Mouse (Mus musculus) layer of hippocampus, postnatal 25 days (tissue): Measurements from ENCODE around the gene Leap2. TPM values are rescaled to one million over a fixed set of nuclear protein-coding genes. Genes with fewer than 3 reads are reported as not detected.

Experiments
- DNase-seq, 2 experiments: peaks; one replicate each; pipeline ENCODE4 v3.0.0; 2022; ENCODE audit warnings: mixed read lengths in 2 of 2, low spot score in 1 of 2; ENCODE audit errors: extremely low spot score in 1 of 2
- microRNA-seq, 2 experiments: library from miRNA; unstranded; fragments of <30 nt; microRNA quantifications; one replicate each; pipeline ENCODE4 v1.2.0; 2021
- total RNA-seq, 2 experiments: library from RNA; stranded (reverse); gene quantifications; 2 replicates each; pipeline ENCODE4 v1.2.3; 2021

The Leap2 gene
- total RNA-seq, 2 experiments from 2014 or later, result not detected

- DNase-seq, result no peak
Measured at GRCm38 (mm10) chr11:53383758-53384428, 39.1 kb downstream of the Leap2 start.

DNA sequence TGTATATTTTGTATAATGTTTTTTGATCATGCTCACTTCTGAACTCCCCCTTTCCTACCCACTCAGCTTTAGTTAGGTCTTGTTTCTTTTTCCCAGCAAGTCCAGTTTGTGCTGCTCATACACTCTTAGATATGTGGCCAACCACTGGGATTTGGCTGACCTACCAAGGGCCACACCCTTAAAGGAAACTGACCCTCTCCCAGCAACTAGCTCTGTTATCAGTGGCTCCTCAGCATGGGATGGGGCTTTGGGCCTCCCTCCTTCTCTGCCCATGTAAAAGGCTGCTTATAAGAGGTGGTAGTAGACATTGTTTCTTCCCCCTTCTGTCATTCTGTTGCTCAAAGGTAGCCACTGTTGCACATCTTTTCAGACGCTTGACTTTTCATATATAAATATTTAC is 44.1 kb downstream of the Leap2 start:
- no peak for DNase-seq

Small RNA genes within 50 kb of the gene (microRNA-seq; reads per million reads assigned to microRNA genes)
- gene Mir6920, result 0 to 0.18 reads per million in 2 experiments

Other genes with a start within 250 kb of the Leap2 start
- gene Hspa4, start 122.7 kb downstream of the Leap2 start, total RNA-seq, result 100 to 1,000 TPM; 173 to 178 TPM
- gene Zcchc10, start 98.5 kb downstream of the Leap2 start, total RNA-seq, result 10 to 100 TPM in 1 of 2 experiments, 1 to 10 TPM in 1; 9.3 to 10.2 TPM
- 100 to 1,000 TPM; 199 to 222 TPM for gene Aff4, start 72.3 kb downstream of the Leap2 start, total RNA-seq
- gene Uqcrq, start 7.7 kb upstream of the Leap2 start, total RNA-seq, result 100 to 1,000 TPM; 444 to 504 TPM
- gene Gdf9, start 7.9 kb upstream of the Leap2 start, total RNA-seq, result 1 to 10 TPM in 1 of 2 experiments, under 1 TPM in 1; 0.64 to 1.1 TPM
- gene Gm10447, start 33.9 kb upstream of the Leap2 start, total RNA-seq, result under 1 TPM; 0.12 to 0.26 TPM
- 1 to 10 TPM; 3.8 to 4.1 TPM for gene Shroom1, start 34.0 kb upstream of the Leap2 start, total RNA-seq
- not detected for gene Gm9837, start 47.3 kb upstream of the Leap2 start, total RNA-seq
- gene Gm9945, start 57.0 kb upstream of the Leap2 start, total RNA-seq, result 1 to 10 TPM; 1.8 to 2.5 TPM
- gene Sowaha, start 57.1 kb upstream of the Leap2 start, total RNA-seq, result 100 to 1,000 TPM; 125 to 132 TPM
- gene Sept8, start 96.1 kb upstream of the Leap2 start, total RNA-seq, result 100 to 1,000 TPM; 252 to 260 TPM
- 100 to 1,000 TPM; 120 to 131 TPM for gene Kif3a, start 144.2 kb upstream of the Leap2 start, total RNA-seq
- gene Il4, start 195.5 kb upstream of the Leap2 start, total RNA-seq, result not detected
- not detected for gene Il13, start 211.5 kb upstream of the Leap2 start, total RNA-seq